Mouse (Mus musculus) spleen, postnatal 14 days (tissue): ENCODE measurements around the gene Sh3tc1.

Source experiments
- DNase-seq, 2 experiments: peaks; one replicate each; pipeline ENCODE4 v3.0.0; 2021 to 2022; ENCODE audit warnings: low spot score in 2 of 2

Sh3tc1 gene

GRCm38 (mm10) chr5:35685079-35685478 is 54.7 kb downstream of the Sh3tc1 start:
- no peak for DNase-seq

- DNase-seq, result no peak
These were observed 58.8 kb downstream of the Sh3tc1 start for GRCm38 (mm10) chr5:35680958-35681357.

GRCm38 (mm10) chr5:35679256-35680155 is 60.3 kb downstream of the Sh3tc1 start, which contains the start of gene Htra3:
Gene Htra3 (minus strand): TSS chr5:35679782.
- no peak for DNase-seq

GRCm38 (mm10) chr5:35676964-35677363 is 62.8 kb downstream of the Sh3tc1 start:
- DNase-seq, result no peak

- no peak for DNase-seq
These were observed 65.7 kb downstream of the Sh3tc1 start for GRCm38 (mm10) chr5:35674081-35674555.

- DNase-seq, result peak in 1 of 2 experiments; percentile 16
These were observed 66.7 kb downstream of the Sh3tc1 start for GRCm38 (mm10) chr5:35673086-35673485.

- no peak for DNase-seq
These were observed 67.2 kb downstream of the Sh3tc1 start for GRCm38 (mm10) chr5:35672581-35672980.

- no peak for DNase-seq
These were observed 68.3 kb downstream of the Sh3tc1 start for GRCm38 (mm10) chr5:35671474-35671891.

GRCm38 (mm10) chr5:35670412-35670801 is 69.4 kb downstream of the Sh3tc1 start:
- no peak for DNase-seq

GRCm38 (mm10) chr5:35669747-35670411 is 69.9 kb downstream of the Sh3tc1 start:
- no peak for DNase-seq

- no peak for DNase-seq
These were observed 73.6 kb downstream of the Sh3tc1 start for GRCm38 (mm10) chr5:35666152-35666551.

- no peak for DNase-seq
These were observed 77.7 kb downstream of the Sh3tc1 start for GRCm38 (mm10) chr5:35662021-35662545.

GRCm38 (mm10) chr5:35661210-35661609 is 78.6 kb downstream of the Sh3tc1 start:
- no peak for DNase-seq

- no peak for DNase-seq
These were observed 80.3 kb downstream of the Sh3tc1 start for GRCm38 (mm10) chr5:35659503-35659902.

GRCm38 (mm10) chr5:35655753-35656485 is 83.9 kb downstream of the Sh3tc1 start:
- DNase-seq, result no peak

GRCm38 (mm10) chr5:35653743-35654395 is 85.9 kb downstream of the Sh3tc1 start:
- no peak for DNase-seq

GRCm38 (mm10) chr5:35652872-35653271 is 86.9 kb downstream of the Sh3tc1 start:
- no peak for DNase-seq

GRCm38 (mm10) chr5:35652319-35652718 is 87.5 kb downstream of the Sh3tc1 start:
- DNase-seq, result no peak

- DNase-seq, result no peak
These were observed 91.6 kb downstream of the Sh3tc1 start for GRCm38 (mm10) chr5:35648230-35648629.

GRCm38 (mm10) chr5:35647562-35647961 is 92.2 kb downstream of the Sh3tc1 start:
- DNase-seq, result no peak
